In the genomic region with DNA sequence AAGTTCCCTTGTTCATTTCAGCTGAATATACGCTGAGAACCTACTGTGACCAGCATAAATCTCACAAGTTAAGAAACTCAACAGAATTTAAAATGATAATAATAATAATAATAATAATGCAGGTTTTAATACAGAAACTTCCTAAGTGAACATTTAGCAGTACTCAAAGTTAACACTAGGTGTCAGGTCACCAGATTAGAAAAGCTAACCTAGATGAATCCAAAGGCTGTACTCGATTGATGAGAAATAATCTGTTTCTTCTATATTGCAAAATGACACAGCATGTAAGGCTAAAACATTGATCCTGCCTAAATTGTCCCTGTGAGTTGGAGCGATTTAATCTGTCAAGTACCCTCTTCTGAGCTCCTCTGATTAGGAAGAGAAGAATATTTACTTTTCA, we compare ENCODE assay signal across 1 mouse cellular context.
TF ChIP-seq lines count a peak whose summit lies in the region.

No protein-coding gene starts in this region.

TF ChIP-seq in CH12.LX, 34 proteins besides CTCF, POLR2A, EP300 and RAD21 (continued from another document):
- TF ChIP-seq GABPA (IDR thresholded peaks at IDR 0.05; ENCODE audit: insufficient replicate concordance, low read depth, low read length): no peak
- no peak for TF ChIP-seq ZNF384 (IDR thresholded peaks at IDR 0.05; ENCODE audit: low read depth, low read length)
- no peak for TF ChIP-seq MAZ (IDR thresholded peaks at IDR 0.05; ENCODE audit: low read depth, low read length)
- no peak for TF ChIP-seq IRF4 (IDR thresholded peaks at IDR 0.05; ENCODE audit: low read depth, low read length)
- TF ChIP-seq JUN (IDR thresholded peaks at IDR 0.05; ENCODE audit: insufficient read depth, low read depth, low read length): no peak
- peak; percentile 26; the same call in 1 of the 2 replicates for TF ChIP-seq ZC3H11A (IDR thresholded peaks at IDR 0.05; ENCODE audit: low read depth, low read length)
- no peak for TF ChIP-seq CHD1 (IDR thresholded peaks at IDR 0.05; ENCODE audit: low read depth, low read length)
- no peak for TF ChIP-seq ZKSCAN1 (IDR thresholded peaks at IDR 0.05; ENCODE audit: borderline replicate concordance, low read depth, low read length)
- no peak for TF ChIP-seq POLR2AphosphoS2 (IDR thresholded peaks at IDR 0.05; ENCODE audit: low read depth, low read length)
- TF ChIP-seq ELF1 (IDR thresholded peaks at IDR 0.05; ENCODE audit: low read depth, low read length): no peak
- TF ChIP-seq MXI1 (IDR thresholded peaks at IDR 0.05; ENCODE audit: low read depth, low read length): no peak
- TF ChIP-seq PAX5 (IDR thresholded peaks at IDR 0.05; ENCODE audit: low read length): no peak
- TF ChIP-seq E2F4 (IDR thresholded peaks at IDR 0.05; ENCODE audit: insufficient replicate concordance, low read depth, low read length): 0 out of 2 replicates have a peak, but pooled peaks have one; percentile 52
- TF ChIP-seq ETS1 (conservative IDR thresholded peaks at IDR 0.05; ENCODE audit: low read depth, low read length): no peak
- TF ChIP-seq NELFE (IDR thresholded peaks at IDR 0.05; ENCODE audit: low read depth, low read length): no peak
- no peak for TF ChIP-seq CHD2 (IDR thresholded peaks at IDR 0.05; ENCODE audit: low read length)
- TF ChIP-seq MAFK (IDR thresholded peaks at IDR 0.05; ENCODE audit: insufficient replicate concordance, low read length): no peak
